In genomic region chr7:80582821-80583451, GRCm38 (mm10) we compare ENCODE assay signal across 8 mouse cellular contexts. TPM values are rescaled to one million over a fixed set of nuclear protein-coding genes. Genes with fewer than 3 reads are reported as not detected.
A peak's percentile ranks its signal among the peaks of the same experiment; 100 is the strongest.
DNase-seq lines count a peak whose midpoint lies in the region; ATAC-seq and TF ChIP-seq lines count a peak whose summit lies in the region.

No protein-coding gene starts in this region.

- no peaks in the 10 kb centered on the region for H3K9me3 ChIP-seq in stomach, embryonic 14.5 days (ENCODE audit: control insufficient read depth, low read depth, low read length)
- no peaks in the 10 kb centered on the region for H3K9me3 ChIP-seq in stomach, postnatal 0 days (ENCODE audit: control insufficient read depth, low read length)
- H3K9me3 ChIP-seq in heart, postnatal 0 days (replicated peaks; ENCODE audit: control insufficient read depth, low read length), result no peaks in the 10 kb centered on the region
- H3K9me3 ChIP-seq in limb, embryonic 12.5 days, result no peaks in the 10 kb centered on the region
- H3K9me3 ChIP-seq in neural tube, embryonic 13.5 days, result no peaks in the 10 kb centered on the region
- no peaks in the 10 kb centered on the region for H3K9me3 ChIP-seq in forebrain, embryonic 13.5 days (replicated peaks)

- no peak for TF ChIP-seq EP300 in stomach, postnatal 0 days (optimal IDR thresholded peaks at IDR 0.05)
- TF ChIP-seq EP300 in heart, postnatal 0 days (IDR thresholded peaks at IDR 0.05; ENCODE audit: low read depth), result peak; percentile 72; the same call in 1 of the 2 replicates

- no peaks in the 10 kb centered on the region for H3K36me3 ChIP-seq in stomach, embryonic 14.5 days (ENCODE audit: control insufficient read depth, insufficient read depth, low read length)
- H3K36me3 ChIP-seq in stomach, postnatal 0 days (ENCODE audit: control insufficient read depth, insufficient read depth, low read length), result no peaks in the 10 kb centered on the region
- H3K36me3 ChIP-seq in heart, postnatal 0 days (replicated peaks; ENCODE audit: control insufficient read depth, insufficient read depth, low read length), result no peaks in the 10 kb centered on the region
- H3K36me3 ChIP-seq in limb, embryonic 12.5 days, result no peaks in the 10 kb centered on the region
- no peaks in the 10 kb centered on the region for H3K36me3 ChIP-seq in neural tube, embryonic 13.5 days
- no peaks in the 10 kb centered on the region for H3K36me3 ChIP-seq in forebrain, embryonic 13.5 days (ENCODE audit: poor library complexity, severe bottlenecking)

- 0 out of 2 replicates have a peak overlapping the region, but pooled peaks have one; percentile 10 for H3K4me2 ChIP-seq in stomach, embryonic 14.5 days (replicated peaks; ENCODE audit: low read depth, low read length)
- H3K4me2 ChIP-seq in stomach, postnatal 0 days (replicated peaks; ENCODE audit: low read depth), result no peak overlapping the region
- peak overlapping the region; percentile 29 for H3K4me2 ChIP-seq in heart, postnatal 0 days (ENCODE audit: low read depth, low read length)
- peak overlapping the region; percentile 27; the same call in 1 of the 2 replicates for H3K4me2 ChIP-seq in limb, embryonic 12.5 days
- 0 out of 2 replicates have a peak overlapping the region, but pooled peaks have one; percentile 2 for H3K4me2 ChIP-seq in neural tube, embryonic 13.5 days
- no peak overlapping the region for H3K4me2 ChIP-seq in forebrain, embryonic 13.5 days

- H3K9ac ChIP-seq in stomach, embryonic 14.5 days (replicated peaks; ENCODE audit: low read depth, low read length), result no peak overlapping the region
- no peak overlapping the region for H3K9ac ChIP-seq in stomach, postnatal 0 days (ENCODE audit: low read length)
- no peak overlapping the region for H3K9ac ChIP-seq in heart, postnatal 0 days (replicated peaks; ENCODE audit: low read depth, low read length)
- no peak overlapping the region for H3K9ac ChIP-seq in limb, embryonic 12.5 days (replicated peaks)
- H3K9ac ChIP-seq in neural tube, embryonic 13.5 days, result no peak overlapping the region
- H3K9ac ChIP-seq in forebrain, embryonic 13.5 days, result no peak overlapping the region

- 63% methylated on average over 20 of the region's 20 CpGs for WGBS in stomach, embryonic 14.5 days
- WGBS in stomach, postnatal 0 days, result 52% methylated on average over 20 of the region's 20 CpGs
- WGBS in heart, postnatal 0 days, result 49% methylated on average over 20 of the region's 20 CpGs
- 55% methylated on average over 20 of the region's 20 CpGs for WGBS in limb, embryonic 12.5 days
- 58% methylated on average over 20 of the region's 20 CpGs for WGBS in neural tube, embryonic 13.5 days
- WGBS in forebrain, embryonic 13.5 days, result 78% methylated on average over 20 of the region's 20 CpGs

- no peak for TF ChIP-seq CTCF in stomach, postnatal 0 days (IDR thresholded peaks at IDR 0.05; ENCODE audit: low read depth)
- no peak for TF ChIP-seq CTCF in heart, postnatal 0 days (IDR thresholded peaks at IDR 0.05; ENCODE audit: low read depth)

- no peak for DNase-seq in stomach, postnatal 0 days (ENCODE audit: low spot score)
- DNase-seq in heart, postnatal 0 days (ENCODE audit: low spot score), result peak; percentile 64
- DNase-seq in layer of hippocampus, postnatal 36 days, result no peak
- no peak for DNase-seq in ovary, postnatal 14 days (ENCODE audit: low spot score)

- ATAC-seq in stomach, embryonic 14.5 days (ENCODE audit: insufficient number of reproducible peaks, insufficient read depth, low FRiP score, low read depth), result no peak
- no peak for ATAC-seq in stomach, postnatal 0 days (ENCODE audit: low FRiP score, low TSS enrichment)
- peak; percentile 60 for ATAC-seq in heart, postnatal 0 days (ENCODE audit: insufficient read depth, low read depth)
- ATAC-seq in limb, embryonic 12.5 days (ENCODE audit: insufficient number of reproducible peaks, insufficient read depth, low FRiP score, low TSS enrichment, low read depth), result no peak
- ATAC-seq in neural tube, embryonic 13.5 days (ENCODE audit: low read depth), result no peak
- no peak for ATAC-seq in forebrain, embryonic 13.5 days

- no peaks in the 10 kb centered on the region for H3K27me3 ChIP-seq in stomach, embryonic 14.5 days (ENCODE audit: control insufficient read depth, insufficient read depth, low read length)
- no peaks in the 10 kb centered on the region for H3K27me3 ChIP-seq in stomach, postnatal 0 days (ENCODE audit: control insufficient read depth, insufficient read depth, low read length)
- 0 out of 2 replicates have a peak, but pooled peaks cover 5% of the 10 kb centered on the region for H3K27me3 ChIP-seq in heart, postnatal 0 days (ENCODE audit: control insufficient read depth, insufficient read depth, low read length)
- H3K27me3 ChIP-seq in limb, embryonic 12.5 days, result 0 out of 2 replicates have a peak, but pooled peaks cover 7% of the 10 kb centered on the region
- H3K27me3 ChIP-seq in neural tube, embryonic 13.5 days, result no peaks in the 10 kb centered on the region
- no peaks in the 10 kb centered on the region for H3K27me3 ChIP-seq in forebrain, embryonic 13.5 days

- no peak overlapping the region for H3K4me3 ChIP-seq in stomach, embryonic 14.5 days (ENCODE audit: low read depth, low read length)
- H3K4me3 ChIP-seq in stomach, postnatal 0 days (ENCODE audit: low read depth, low read length), result no peak overlapping the region
- no peak overlapping the region for H3K4me3 ChIP-seq in heart, postnatal 0 days (ENCODE audit: low read depth, low read length)
- no peak overlapping the region for H3K4me3 ChIP-seq in limb, embryonic 12.5 days (replicated peaks)
- no peak overlapping the region for H3K4me3 ChIP-seq in neural tube, embryonic 13.5 days
- no peak overlapping the region for H3K4me3 ChIP-seq in forebrain, embryonic 13.5 days

- no peak overlapping the region for H3K27ac ChIP-seq in stomach, embryonic 14.5 days (ENCODE audit: low read length)
- H3K27ac ChIP-seq in stomach, postnatal 0 days (replicated peaks), result no peak overlapping the region
- H3K27ac ChIP-seq in heart, postnatal 0 days (ENCODE audit: low read depth), result peak overlapping the region; percentile 70
- no peak overlapping the region for H3K27ac ChIP-seq in limb, embryonic 12.5 days
- no peak overlapping the region for H3K27ac ChIP-seq in neural tube, embryonic 13.5 days (replicated peaks)
- H3K27ac ChIP-seq in forebrain, embryonic 13.5 days, result no peak overlapping the region

- peaks cover 13% of the 10 kb centered on the region for H3K4me1 ChIP-seq in stomach, embryonic 14.5 days (ENCODE audit: control insufficient read depth, insufficient read depth, low read length)
- no peaks in the 10 kb centered on the region for H3K4me1 ChIP-seq in stomach, postnatal 0 days (replicated peaks; ENCODE audit: control insufficient read depth, insufficient read depth)
- peaks cover 13% of the 10 kb centered on the region for H3K4me1 ChIP-seq in heart, postnatal 0 days (ENCODE audit: control insufficient read depth, insufficient read depth)
- H3K4me1 ChIP-seq in limb, embryonic 12.5 days (replicated peaks), result peaks cover 27% of the 10 kb centered on the region
- peaks cover 14% of the 10 kb centered on the region; the same call in 1 of the 2 replicates for H3K4me1 ChIP-seq in neural tube, embryonic 13.5 days (replicated peaks)
- peaks cover 7% of the 10 kb centered on the region for H3K4me1 ChIP-seq in forebrain, embryonic 13.5 days

RNA-seq across cellular contexts. Expression of gene Blm, which starts 48.0 kb away (rescaled TPM):
- polyA plus RNA-seq in stomach, embryonic 14.5 days (2014; fragmentation: Nextera tagmentation; extraction: Ambion mirVana), result 24.0 and 26.2 TPM in 2 replicates
- polyA plus RNA-seq in stomach, postnatal 0 days (2015; fragmentation: Nextera tagmentation; extraction: Ambion mirVana), result 3.2 TPM in 2 replicates
- total RNA-seq in heart, postnatal 0 days (2014; rRNA removed; ENCODE audit: low replicate concordance), result 2.6 and 6.4 TPM in 2 replicates
- polyA plus RNA-seq in heart, postnatal 0 days (2015; fragmentation: Nextera tagmentation; extraction: Ambion mirVana), result 3.9 and 4.5 TPM in 2 replicates
- 42.1 and 45.3 TPM in 2 replicates for polyA plus RNA-seq in limb, embryonic 12.5 days (2016; fragmentation: Nextera tagmentation; extraction: Ambion mirVana)
- 11.8 and 13.9 TPM in 2 replicates for polyA plus RNA-seq in neural tube, embryonic 13.5 days (2015; fragmentation: Nextera tagmentation; extraction: Ambion mirVana)
- 1 to 10 TPM; 2.0 to 4.7 TPM for total RNA-seq in layer of hippocampus, postnatal 36 days (2021)
- polyA plus RNA-seq in forebrain, embryonic 13.5 days (2015; fragmentation: Nextera tagmentation; extraction: Ambion mirVana), result 23.7 and 26.6 TPM in 2 replicates

Comparison
In these comparisons a context has a peak if more than half of its experiments do, and no peak if none do; other contexts are left out.
1. H3K4me2 ChIP-seq: peak in stomach, embryonic 14.5 days (single experiment), heart, postnatal 0 days (single experiment), limb, embryonic 12.5 days (single experiment) and neural tube, embryonic 13.5 days (single experiment); none in stomach, postnatal 0 days (single experiment) and forebrain, embryonic 13.5 days (single experiment).